Mouse (Mus musculus) layer of hippocampus, adult 18-20 months (tissue): ENCODE data around the gene Masp2. TPM values are rescaled to one million over a fixed set of nuclear protein-coding genes. Genes with fewer than 3 reads are reported as not detected.
A peak's percentile ranks its signal among the peaks of the same experiment; 100 is the strongest.

Source experiments
- DNase-seq, 2 experiments: peaks; one replicate each; pipeline ENCODE4 v3.0.0; 2022; ENCODE audit warnings: low spot score in 2 of 2
- total RNA-seq, 2 experiments: library from RNA; stranded (reverse); gene quantifications; 2 replicates each; pipeline ENCODE4 v1.2.3; 2021

Gene Masp2
- total RNA-seq, 2 experiments from 2014 or later = 3.4 to 3.9 TPM

DNA sequence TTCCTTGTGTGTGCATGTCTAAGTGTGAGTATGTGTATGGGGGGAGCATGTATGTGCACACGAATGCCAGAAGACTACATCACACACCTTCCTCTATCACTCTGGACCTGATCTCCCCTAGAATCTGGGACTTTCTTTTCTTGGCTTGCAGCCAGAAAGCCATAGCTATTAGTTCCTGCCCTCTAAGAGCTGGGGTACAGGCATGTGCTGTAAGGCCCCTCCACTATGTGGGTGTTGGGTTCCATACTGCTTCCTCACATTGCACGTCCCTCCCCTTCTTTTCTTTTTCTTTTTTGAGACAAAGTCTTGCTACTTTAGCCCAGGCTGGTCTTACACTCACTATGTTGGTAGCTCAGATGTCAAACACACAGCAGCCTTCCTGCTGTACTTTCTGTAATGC lies 33.0 kb downstream of the Masp2 start:
- no peak for DNase-seq

DNA sequence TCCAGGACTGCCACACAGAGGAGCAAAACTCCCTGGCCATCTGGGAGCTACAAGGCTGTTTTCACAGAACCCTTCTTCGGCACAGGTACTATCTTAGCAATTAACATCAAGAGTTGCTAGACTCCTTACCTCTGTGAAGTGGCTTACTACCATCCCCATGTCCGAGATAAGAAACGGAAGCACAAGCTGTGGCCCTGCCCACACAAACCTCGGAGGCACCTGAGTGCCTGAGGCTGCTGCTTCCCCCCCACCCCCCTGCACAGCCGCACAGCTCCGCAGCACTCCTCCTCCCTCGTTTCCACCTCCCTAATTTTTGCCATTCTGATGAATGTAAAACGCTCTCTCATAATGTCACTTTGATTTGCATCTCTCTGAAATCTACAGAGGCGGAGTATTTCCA lies 35.9 kb downstream of the Masp2 start:
- no peak for DNase-seq

DNA sequence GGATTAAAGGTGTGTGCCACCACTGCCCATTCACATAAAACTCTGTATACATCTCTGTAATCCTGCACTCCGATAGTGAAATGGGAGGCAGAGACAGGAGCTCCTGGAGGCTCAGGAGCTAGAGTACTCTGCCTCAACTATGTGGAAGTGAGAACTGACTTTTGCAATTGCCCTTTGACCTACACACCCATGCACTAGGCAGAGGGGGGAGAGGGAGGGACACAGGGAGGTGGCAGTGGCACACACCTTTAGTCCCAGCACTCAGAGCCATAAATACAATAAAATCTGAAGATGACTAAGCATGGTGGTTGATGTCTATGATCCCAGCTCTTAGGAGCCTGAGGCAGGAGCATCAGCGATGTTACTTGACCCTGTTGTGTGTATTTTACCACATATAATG lies 37.1 kb downstream of the Masp2 start:
- no peak for DNase-seq

DNA sequence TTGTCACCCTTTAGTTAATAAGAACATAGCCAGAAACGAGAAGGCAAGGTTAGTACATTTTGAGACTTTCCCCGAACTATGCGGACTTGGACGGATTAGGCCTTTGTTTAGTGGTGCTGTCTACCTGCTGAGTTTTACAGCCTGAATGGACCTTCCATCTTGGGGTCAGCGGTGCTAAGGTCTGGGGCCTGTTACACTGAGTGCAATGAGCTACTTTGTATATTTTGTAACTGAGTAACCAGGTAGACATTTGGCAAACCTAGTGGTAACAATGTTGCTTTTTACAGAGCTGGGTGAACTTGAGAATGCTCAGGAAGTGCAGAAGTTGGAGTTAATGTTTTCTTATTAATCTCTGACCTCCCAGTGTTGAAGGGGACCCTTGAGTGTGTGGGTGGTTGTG lies 38.8 kb downstream of the Masp2 start:
- no peak for DNase-seq

DNA sequence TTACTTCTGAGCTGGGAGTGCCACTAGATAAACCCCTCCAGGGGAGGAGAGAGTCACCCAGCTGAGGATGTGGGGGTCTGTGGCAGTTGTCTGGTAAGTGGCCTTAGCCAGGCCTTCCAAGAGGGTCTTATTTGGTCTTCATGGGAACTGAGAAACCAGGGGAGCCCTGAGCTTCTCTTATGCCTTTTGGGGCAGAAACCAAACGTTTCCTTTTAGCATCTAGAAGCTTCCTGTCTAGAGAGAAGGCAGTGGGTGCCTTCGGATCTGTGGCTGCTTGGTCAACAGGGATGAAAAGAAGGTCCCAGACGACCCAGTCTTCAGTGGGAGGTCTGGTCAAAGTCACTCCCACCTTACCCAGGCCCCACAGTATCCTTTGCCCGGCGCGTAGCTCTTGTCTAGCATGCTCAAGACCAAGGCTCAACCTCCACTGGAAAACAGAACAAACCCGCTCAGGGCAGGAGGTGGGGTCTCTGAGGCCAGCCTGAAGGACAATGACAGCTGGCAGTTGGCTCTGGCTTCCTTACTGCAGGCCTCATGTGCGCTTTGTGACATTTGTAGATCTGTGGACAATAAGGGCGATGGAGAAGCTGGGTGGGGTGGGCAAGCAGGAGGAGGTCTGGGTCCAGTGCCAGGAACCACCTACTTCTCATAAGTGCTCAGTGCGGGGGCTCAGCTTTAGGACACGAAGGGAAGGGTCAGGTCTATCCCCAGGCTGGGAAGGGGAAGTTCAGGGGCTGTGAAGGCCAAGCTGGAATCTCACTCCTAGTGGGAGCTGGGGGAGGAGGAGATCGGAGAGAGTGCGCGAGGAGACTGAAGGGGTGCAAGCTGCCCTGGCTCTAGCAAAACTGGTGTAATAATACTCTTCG lies 41.2 kb downstream of the Masp2 start, which contains the start of gene Gm572:
TSS of gene Gm572 (plus strand) at position 27 of the 866 bp plus-strand sequence.
- no peak for DNase-seq

DNA sequence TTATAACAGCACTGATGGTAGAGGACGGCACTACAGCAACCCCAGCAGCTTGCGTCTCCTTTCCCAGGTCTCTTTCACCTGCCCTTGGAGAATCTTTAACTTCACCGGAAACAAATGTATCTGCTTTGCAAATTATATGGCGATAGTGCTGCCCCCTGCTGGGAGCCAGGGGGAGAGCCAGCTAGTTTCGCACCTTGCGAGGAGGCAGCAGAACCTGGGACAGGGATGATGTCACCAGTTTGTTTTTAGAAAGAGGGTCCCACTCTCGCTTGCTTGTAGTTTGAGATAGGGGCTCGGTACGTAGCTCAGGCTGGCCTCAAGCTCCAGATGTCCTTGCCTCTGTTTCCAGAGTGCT lies 41.8 kb downstream of the Masp2 start:
- peak; percentile 28 to 73 for DNase-seq

DNA sequence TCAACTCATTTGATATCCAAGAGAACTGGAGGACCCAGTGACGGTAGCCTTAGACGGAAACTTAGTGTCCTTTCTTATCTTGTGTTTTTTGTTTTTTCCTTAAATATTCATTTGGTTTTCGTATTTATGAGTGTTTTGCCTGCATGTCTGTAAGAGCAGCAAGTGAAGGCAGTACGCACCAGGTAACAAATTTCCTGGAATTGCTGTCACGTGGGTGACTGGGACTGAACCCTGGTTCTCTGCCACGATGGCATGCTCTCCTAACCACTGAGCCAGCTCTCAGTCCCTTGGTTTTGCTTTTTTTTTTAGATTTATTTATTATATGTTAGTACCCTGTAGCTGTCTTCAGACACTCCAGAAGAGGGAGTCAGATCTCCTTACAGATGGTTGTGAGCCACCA lies 42.6 kb downstream of the Masp2 start:
- DNase-seq = no peak

DNA sequence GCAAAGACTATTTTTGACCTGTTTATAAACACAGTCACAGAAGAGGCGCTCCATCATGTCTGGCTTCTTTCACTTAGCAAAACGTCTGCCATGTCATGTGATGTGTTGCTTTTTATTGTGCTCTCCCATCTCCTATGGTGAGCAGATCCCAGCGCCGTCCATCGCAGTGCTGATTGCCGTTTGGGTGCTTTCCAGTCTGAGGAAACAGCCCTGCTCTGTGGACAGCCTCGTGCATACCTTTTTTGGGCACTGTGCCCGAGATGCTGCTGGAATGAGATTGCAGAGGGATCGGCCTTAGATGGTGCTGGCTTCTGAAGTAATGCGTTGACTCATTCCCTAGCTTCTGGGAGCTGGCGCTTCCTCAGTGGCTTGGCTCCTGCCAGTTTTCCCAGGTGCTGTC lies 44.3 kb downstream of the Masp2 start:
- DNase-seq = peak; percentile 12 to 20

DNA sequence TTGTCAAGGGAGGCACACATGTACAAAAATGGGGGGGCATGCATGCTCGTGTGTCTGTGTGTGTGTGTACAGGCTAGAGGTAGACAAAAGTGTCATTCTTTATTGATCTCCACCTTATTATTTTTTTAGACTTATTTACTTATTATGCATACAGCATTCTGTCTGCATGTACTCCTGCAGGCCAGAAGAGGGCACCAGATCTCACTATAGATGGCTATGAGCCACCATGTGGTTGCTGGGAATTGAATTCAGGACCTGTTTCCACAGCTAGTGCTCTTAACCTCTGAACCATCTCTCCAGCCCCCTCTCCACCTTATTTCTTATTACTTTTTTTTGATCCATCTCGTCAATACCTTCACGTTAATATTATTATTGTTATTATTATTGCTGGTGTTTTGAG lies 47.0 kb downstream of the Masp2 start:
- no peak for DNase-seq

DNA sequence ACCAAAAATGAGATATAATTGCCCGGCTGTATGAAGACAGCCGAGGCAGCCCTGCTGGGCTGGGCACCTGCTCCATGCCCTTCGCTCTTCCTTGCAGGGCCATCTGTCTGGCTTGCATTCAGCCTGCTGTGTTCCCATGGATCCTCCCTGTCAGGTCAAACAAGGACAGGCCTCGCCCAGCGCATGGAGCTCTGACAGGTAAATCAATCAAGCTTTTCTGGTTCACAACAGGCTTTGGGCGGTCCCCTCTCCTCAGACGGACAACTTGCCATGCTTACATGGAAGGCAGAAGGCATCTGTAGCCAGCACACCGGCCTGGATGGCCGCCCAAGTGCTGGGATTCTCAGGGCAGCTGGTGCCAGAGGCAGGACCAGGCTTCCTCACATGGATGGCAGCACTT lies 48.7 kb downstream of the Masp2 start:
- DNase-seq = no peak

DNA sequence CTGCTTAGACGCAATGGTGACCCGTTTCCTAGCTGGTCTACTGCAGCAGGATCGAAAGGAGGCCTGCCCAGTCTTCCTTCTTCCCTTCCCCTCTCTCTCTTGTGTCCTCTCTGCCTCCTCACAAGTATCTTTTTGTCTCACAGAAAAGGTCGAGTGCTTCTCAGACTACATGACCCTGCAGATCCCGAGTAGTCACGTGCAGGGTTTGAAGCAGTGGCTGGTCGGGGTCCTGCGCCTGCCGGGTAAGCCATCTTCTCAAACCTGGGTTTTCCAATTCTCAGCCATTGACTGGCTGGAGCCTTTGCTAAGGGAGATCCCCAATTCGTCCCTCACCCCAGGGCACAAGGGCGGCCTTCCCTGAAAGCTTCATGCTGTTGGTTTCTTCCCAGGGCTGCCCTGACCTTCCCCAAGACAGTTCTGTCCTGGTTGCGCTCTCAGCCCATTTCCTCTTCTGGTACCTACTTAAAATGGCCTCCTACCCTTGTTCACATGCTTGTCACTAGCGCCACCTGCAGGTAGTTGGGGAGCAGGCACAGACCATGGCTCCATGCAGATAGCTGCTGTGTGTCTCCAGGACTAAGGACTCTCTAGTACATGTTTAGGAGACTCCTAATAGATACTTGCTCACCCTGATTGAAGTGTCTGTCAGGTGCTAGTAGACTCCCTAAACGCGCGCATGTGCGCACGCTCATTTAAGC lies 52.5 kb downstream of the Masp2 start:
- no peak for DNase-seq

DNA sequence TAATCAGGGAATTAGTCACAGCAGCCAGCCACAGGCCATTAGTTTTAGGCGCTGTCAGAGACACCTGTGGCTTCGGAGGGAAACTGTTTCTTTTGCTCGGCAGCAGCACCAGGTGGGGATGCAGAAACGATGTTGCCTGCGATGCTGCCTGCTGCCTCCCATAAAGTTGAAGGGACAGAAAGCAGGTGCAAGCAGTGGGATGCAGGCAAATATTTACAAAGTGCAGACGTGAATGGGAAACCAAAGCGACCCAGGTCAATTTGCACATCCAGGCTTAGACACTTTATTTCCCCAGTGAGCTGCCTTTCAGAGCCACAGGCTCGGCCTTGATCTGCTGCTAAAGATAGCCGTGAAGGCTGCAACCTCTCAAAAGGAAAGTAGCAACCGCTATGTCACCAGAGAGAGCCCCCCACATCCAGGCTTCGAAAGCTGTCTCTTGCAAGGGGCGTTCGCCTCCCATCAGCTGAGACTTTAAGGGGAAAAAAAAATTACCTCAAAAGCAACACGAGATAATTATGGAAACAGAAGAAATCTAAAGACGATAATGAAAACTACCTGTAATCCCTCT lies 54.4 kb downstream of the Masp2 start:
- DNase-seq = no peak

DNA sequence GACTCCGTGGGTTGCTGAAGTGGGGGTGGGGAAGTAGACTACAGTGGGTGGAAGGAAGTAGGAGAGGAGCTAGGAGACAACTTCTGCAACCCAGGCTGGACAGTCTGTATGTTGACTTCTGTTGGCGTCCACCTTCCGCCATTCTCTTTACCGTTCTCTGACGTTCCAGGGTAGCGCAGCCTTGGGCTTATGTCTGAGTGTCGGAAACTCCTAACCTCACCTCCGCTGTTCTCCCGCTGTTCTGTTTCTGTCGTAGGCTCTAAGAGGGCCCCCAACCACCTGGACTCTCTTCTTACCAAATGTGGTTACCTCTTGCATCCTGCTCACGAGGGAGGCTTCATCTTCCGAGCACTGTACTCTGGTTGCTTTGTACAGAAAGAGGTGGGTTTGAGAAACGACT lies 55.4 kb downstream of the Masp2 start:
- no peak for DNase-seq

DNA sequence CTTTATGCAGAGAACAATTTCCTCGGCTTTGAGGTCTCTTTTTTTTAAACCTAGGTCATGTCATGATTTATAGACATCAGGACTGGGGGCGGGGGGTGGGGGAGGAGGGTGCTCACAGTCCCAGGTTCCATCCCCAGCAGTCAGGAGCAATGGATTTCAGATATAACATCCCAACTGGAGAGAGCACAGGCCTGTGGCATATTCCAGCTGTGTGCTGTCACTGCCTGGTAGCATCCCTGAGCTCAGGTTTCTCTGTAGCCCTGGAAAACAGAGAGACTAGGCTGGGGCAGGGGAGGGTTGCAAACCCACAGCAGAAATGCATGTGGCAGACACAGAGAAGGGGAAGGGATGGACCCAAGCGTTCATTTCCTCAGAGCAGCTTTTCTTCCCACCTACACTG lies 57.8 kb downstream of the Masp2 start:
- no peak for DNase-seq

DNA sequence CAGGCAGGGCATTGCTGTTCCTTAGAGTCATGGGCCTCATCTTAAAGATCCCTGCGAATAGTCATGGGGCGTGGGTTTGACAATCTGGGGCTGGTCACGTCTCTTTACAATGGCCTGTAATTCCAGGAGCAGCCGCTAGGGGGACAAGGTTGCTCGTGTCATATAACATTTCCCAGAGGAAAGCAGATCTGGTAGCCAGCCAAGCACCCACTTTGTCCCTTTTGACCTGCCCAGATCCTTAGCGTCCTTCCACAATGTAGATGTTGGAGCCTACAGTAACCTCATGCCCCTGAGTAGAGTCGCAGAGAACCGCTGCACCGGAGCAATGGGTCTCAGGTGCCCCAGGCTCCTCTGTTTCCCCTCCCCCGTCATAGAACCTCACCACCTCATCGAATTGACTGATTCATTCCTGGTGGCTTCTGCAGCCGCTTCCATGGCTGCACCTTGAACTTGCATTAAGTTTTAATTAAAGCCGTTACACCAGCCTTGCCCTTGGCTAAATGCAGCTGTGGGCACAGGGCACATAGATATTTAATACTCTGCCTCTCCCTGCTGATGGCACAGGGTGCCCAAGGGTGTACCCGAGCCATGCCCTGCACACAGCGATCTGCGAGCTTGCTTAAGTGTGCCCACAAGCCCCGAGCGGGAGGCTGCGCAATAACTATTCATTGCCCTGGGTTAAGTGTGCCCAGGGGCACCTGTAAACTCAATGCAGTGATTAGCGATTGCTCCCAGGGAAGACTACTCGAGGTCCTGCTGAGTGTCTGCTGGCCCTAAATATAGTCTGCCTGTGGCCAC lies 60.0 kb downstream of the Masp2 start:
- peak; percentile 15 to 72 for DNase-seq

DNA sequence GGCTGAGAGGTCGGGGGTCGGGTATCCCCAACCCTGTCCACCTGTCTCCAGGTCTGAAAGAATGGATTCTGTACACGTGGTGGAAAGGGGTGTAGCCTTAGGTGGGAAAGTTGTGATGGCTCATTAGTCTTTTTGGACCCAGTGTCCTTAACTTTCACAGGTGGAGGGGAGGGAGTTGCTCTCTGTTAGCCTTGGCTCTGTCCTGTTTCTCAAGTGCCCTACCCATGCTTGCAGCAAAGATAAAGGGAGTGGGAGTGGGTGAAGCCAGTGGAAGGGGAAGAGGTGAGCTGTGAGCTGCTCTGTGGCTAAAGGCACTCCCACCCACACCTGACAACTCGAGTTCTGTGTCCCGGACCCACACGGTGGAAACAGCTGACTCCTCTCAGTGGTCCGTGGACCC lies 61.0 kb downstream of the Masp2 start:
- no peak for DNase-seq

DNA sequence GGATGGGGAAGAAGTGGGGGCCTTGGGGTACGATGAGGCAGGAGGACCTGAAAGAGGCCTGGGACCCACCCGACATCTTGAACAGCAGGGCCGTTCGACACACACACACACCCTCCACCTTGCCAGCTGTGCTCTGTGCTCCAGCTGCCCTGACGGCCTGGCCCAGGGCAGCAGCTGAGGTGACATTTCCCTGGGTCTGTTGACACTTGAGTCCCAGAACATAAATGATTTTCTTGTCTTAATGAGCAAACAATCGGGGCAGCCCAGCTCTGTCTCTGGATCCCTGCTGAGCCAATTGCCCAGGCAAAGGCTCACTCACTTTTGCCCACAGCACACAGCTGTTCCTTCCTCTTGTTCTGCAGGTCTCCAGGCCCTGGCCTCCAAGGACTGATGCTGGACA lies 61.7 kb downstream of the Masp2 start:
- no peak for DNase-seq
